Mouse (Mus musculus) brain, adult 10 weeks (tissue): ENCODE measurements around the gene Olfr8. TPM values are rescaled to one million over a fixed set of nuclear protein-coding genes. Genes with fewer than 3 reads are reported as not detected.

ENCODE experiments used
- polyA plus RNA-seq: library from polyadenylated mRNA; stranded (reverse); fragments of 350-450 nt; fragmentation: Illumina TruSeq; extraction: RNeasy Lipid Tissue Mini Kit (QIAGEN cat#74804); gene quantifications from one replicate; pipeline ENCODE4 v1.2.3, GENCODE M21; 2015; ENCODE audit warnings: low read depth, low replicate concordance

Olfr8 gene
- polyA plus RNA-seq: not detected

DNA sequence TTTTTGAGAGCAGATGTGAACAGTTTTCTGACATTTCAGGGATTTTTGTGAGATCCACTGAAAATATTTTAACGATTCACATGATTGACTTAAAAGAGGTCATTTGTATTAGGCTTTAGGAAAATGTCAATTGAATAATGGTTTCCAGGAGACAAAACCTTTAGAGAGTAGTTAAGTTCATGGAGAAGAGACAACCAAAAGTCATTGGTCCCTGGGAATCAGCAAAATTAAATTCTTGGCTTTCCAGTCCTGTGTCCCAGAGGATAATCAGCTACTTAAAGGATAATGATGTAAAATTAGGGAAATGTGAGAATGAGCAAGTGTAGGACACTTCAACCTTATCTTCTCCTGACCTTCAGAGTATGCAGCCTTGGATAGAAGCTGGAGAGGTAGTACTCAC is at the start of gene Olfr8:
Olfr8 (plus strand) TSS at position 301 of the 400 bp plus-strand sequence.

GRCm38 (mm10) chr10:78912871-78913270 is 37.6 kb upstream of the Olfr8 start, which contains the start of gene Olfr1354:
Gene Olfr1354 (plus strand): TSS chr10:78913171.

DNA sequence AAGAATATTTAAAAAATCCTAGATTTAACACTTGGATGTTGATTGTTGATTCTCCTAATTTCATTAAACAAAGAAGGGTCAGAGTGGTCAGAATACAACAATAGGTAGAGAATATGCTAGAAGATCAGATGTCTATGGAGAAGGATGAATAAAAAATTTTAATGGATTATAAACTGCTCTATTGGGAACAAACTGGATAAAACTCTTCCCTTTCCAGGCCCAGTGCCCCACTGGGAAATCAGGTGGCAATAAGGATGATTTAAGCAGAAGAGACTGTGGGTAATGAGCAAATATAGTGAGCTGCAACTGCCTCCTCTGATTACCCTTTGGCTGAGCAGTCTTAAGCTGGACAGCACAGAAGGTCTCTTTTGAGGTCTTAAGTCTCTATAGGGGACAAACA is 12.6 kb downstream of the Olfr8 start, which contains the start of gene Olfr1353:
Olfr1353 (plus strand) TSS at position 301 of the 400 bp plus-strand sequence.

DNA sequence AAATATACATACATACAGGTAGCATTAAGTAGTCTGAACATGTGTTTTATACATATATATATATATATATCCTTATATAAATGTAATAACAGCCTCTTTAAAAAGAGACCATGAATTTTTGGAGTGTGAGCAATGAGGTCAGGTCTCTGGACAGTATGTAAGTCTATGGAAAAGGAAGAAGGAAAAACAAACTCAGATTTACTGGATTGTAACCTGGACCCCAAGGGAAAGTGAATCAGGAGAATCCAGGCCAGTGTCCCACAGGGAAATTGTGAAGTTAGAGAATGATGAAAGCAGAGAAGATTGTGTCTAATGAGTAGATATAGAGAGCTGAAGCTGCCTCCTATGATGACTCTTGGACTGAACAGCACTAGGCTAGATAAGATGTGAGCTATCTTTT is 30.3 kb downstream of the Olfr8 start, which contains the start of gene Olfr1352:
Olfr1352 (plus strand) TSS at position 301 of the 400 bp plus-strand sequence.

Other genes starting within 250 kb of the Olfr8 start
- gene Casp14, start 232.3 kb upstream of the Olfr8 start, polyA plus RNA-seq: not detected
- not detected for gene Ccdc105, start 197.6 kb upstream of the Olfr8 start, polyA plus RNA-seq
- 11.0 TPM for gene Slc1a6, start 170.1 kb upstream of the Olfr8 start, polyA plus RNA-seq
- gene Olfr1356, start 98.5 kb upstream of the Olfr8 start, polyA plus RNA-seq: not detected
- not detected for gene Olfr1355, start 75.1 kb upstream of the Olfr8 start, polyA plus RNA-seq
- not detected for gene Olfr1354, start 37.5 kb upstream of the Olfr8 start, polyA plus RNA-seq
- gene Olfr1353, start 12.7 kb downstream of the Olfr8 start, polyA plus RNA-seq: not detected
- gene Olfr1352, start 30.4 kb downstream of the Olfr8 start, polyA plus RNA-seq: not detected
- gene Olfr1351, start 61.8 kb downstream of the Olfr8 start, polyA plus RNA-seq: not detected
- not detected for gene Olfr57, start 78.1 kb downstream of the Olfr8 start, polyA plus RNA-seq
- gene 2610008E11Rik, start 147.0 kb downstream of the Olfr8 start, polyA plus RNA-seq: 23.8 TPM
- gene Vmn2r80, start 198.1 kb downstream of the Olfr8 start, polyA plus RNA-seq: not detected